Mouse (Mus musculus): ENCODE measurements around the gene Hoxa13. TPM values are rescaled to one million over a fixed set of nuclear protein-coding genes. Genes with fewer than 3 reads are reported as not detected.

Gene Hoxa13
- polyA plus RNA-seq, 1 experiment from 2014 or later, result not detected

DNA sequence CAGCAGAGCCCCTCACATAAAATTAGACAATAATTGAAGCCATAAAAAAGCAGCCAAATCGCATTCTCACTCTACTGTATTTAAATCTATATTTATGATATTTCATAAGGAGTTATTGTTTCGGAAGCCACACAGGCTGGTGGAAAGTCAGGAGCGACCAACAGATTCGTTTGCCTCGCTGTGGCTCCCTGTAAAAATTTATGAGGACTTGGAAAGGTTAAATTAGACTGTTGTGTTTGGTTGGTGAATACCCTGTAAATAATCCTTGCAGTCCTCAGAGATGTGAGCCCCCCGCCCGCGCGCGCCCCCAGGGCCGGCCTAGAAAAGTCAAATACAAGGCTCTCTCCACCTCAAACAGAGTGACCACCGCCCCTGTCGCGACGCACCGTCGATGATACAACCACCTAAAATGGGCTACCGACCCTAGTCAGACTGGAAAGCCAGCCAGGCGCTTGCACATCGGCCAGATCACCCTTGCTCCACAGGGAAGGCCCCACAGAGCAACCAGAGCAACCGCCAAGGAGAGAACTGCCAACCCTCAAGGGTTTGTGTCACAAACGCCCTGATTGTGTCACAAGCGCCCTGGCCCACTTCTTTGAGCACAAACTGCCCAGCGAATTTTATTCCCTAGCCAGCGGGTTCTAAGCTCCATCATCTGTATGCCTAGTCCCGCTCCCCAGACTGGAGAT lies 34.0 kb downstream of the Hoxa13 start:
- Histone ChIP-seq H3K4me1 (peaks cover 19% of the 10 kb centered on the region), H3K27ac (no peak overlapping the region), H3K4me3 (no peak overlapping the region), H3K27me3 (ENCODE audit: insufficient read depth, poor library complexity, severe bottlenecking) (peaks cover 99% of the 10 kb centered on the region), H3K36me3 (no peaks in the 10 kb centered on the region), H3K9me3 (no peaks in the 10 kb centered on the region)
- no peak for DNase-seq (ENCODE audit: low spot score)
- WGBS, result 4% methylated on average over 26 of the region's 26 CpGs

GRCm38 (mm10) chr6:52225612-52226568 lies 34.8 kb downstream of the Hoxa13 start:
- WGBS, result 2% methylated on average over 69 of the region's 69 CpGs
- H3K9me3 ChIP-seq, result no peaks in the 10 kb centered on the region
- no peak overlapping the region for H3K27ac ChIP-seq
- peak overlapping the region; percentile 31; the same call in 1 of the 2 replicates for H3K4me3 ChIP-seq
- H3K36me3 ChIP-seq, result no peaks in the 10 kb centered on the region
- peaks cover 25% of the 10 kb centered on the region for H3K4me1 ChIP-seq
- no peak for DNase-seq (ENCODE audit: low spot score)
- peaks cover 100% of the 10 kb centered on the region for H3K27me3 ChIP-seq (ENCODE audit: insufficient read depth, poor library complexity, severe bottlenecking)

DNA sequence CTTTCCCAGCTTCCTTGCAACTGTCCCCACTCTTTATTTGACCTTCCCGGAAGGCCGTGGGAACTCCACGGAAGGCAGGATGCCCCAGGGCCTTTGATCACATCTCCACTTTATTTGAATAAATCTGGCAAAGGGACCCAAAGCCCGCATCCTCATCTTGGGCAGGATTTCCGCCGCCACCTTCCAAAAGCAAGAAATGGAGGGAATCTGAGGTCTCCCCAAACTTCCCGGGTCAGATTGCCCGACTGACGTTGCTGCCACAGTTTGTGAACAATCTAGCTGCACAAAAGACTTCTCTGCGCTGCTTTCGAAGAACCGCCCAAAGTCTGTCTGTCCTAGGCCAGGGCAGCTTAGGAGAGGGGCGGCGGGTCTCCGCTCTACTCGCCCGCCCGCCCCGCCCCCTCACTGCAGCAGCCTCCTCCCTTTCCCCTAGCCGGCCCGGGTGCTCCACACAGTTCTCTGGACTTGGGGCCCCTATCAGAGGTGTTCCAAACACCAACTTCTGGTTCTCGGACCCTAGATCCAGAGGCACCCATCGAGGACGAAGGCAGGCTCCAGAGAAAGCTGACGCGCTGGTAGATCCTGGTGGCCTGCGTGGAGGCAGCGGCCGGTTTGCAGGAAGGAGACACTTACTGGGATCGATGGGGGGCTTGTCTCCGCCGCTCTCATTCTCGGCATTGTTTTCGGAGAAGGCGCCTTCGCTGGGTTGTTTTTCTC lies 35.6 kb downstream of the Hoxa13 start:
- Histone ChIP-seq H3K4me3 (peak overlapping the region; percentile 31), H3K4me1 (peaks cover 21% of the 10 kb centered on the region), H3K9me3 (no peaks in the 10 kb centered on the region), H3K27ac (no peak overlapping the region), H3K36me3 (no peaks in the 10 kb centered on the region), H3K27me3 (ENCODE audit: insufficient read depth, poor library complexity, severe bottlenecking) (peaks cover 100% of the 10 kb centered on the region)
- WGBS, result 1% methylated on average over 32 of the region's 36 CpGs
- no peak for DNase-seq (ENCODE audit: low spot score)

DNA sequence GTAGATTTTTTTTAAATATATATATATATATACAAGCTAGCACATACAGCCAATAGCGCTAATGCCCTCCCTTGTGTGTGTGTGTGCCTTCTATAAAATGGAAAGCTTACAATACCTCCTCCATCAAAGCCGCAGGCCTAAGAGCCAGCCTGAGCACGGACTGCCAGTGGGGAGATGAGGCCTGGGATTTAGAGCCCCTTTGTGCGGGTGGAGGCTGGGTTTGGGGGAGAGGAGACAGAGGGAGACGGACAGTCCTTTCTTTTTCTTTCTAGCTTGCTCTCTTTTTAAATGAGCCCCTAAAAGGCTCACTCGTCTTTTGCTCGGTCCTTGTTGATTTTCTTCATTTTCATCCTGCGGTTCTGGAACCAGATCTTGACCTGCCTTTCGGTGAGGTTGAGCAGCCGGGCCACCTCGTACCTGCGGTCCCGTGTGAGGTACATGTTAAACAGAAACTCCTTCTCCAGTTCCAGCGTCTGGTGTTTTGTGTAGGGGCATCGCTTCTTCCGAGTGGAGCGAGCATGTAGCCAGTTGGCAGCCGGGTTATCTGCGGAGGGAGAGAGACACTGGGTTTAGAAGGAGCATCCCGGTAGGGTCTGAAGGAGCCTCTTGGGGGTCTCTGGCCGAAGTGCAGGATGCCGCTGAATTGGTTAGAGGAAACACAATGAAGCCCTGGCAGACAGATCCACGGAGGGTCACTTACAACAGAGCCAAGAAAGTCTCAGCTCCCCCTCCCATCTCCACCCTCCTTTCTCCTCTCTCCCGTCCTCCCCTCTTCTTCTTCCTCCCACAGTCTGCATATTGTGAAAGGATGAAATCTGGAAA lies 36.5 kb downstream of the Hoxa13 start:
- 2% methylated on average over 24 of the region's 24 CpGs for WGBS
- Histone ChIP-seq H3K4me3 (peak overlapping the region; percentile 15; the same call in 1 of the 2 replicates), H3K9me3 (no peaks in the 10 kb centered on the region), H3K4me1 (peaks cover 20% of the 10 kb centered on the region), H3K36me3 (no peaks in the 10 kb centered on the region), H3K27me3 (ENCODE audit: insufficient read depth, poor library complexity, severe bottlenecking) (peaks cover 100% of the 10 kb centered on the region), H3K27ac (no peak overlapping the region)
- no peak for DNase-seq (ENCODE audit: low spot score)

DNA sequence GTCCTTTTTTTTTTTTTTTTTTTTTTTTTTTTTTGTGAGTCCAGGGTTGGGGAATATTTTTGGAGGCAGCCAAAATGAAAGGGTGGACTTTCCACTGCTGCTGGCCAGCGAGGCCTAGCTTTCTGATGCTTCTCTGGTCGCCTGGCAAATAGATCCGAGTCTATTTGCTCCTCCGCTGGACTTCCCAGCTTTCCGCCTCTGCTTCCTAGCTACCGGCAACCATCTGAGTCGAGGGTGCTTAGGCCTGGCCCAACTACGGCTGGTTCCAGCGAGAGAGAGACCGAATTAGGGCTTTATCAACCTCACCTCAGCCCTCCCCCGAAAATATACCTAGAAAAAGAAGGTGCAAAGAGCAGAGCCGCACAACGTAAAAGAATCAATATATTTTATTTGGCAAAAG lies 38.0 kb downstream of the Hoxa13 start:
- WGBS, result 9% methylated on average over 13 of the region's 13 CpGs
- no peak overlapping the region for H3K27ac ChIP-seq

DNA sequence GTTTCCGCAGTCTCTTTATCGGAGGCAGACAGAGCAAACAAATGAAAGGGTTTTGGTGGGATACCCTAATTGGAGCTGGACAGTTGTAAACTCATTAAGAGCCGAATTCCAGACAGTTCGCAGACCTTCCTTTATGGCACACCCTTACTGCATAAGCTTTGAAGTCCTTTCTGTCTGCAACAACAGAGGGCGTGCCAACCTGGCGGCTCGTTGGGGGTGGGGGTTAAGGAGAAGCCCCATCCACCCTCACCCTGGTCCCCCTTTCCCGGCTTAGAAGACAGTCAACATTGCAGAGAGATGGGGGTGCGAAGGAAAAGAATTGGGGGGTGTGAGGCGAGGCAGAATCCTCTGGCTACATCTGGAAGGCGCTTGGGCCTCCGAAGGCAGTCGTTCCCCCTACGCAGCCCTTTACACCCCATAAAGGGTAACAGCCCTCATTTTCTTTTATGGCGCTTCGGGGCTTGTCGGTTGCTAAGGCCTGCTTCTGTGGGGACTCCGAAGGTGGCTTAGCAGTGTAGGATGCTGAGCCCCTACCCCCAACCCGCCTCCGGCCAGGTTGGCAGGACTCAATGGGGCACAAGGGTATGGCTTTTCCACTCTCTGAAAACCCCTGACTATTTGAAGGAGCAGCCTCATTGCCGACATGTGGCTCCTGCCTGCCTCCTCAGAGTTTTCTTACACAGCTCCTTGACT lies 38.5 kb downstream of the Hoxa13 start:
- peaks cover 100% of the 10 kb centered on the region for H3K27me3 ChIP-seq (ENCODE audit: insufficient read depth, poor library complexity, severe bottlenecking)
- H3K27ac ChIP-seq, result no peak overlapping the region
- peak overlapping the region; percentile 57 for H3K4me3 ChIP-seq
- WGBS, result 5% methylated on average over 21 of the region's 21 CpGs
- H3K4me1 ChIP-seq, result peaks cover 23% of the 10 kb centered on the region
- no peaks in the 10 kb centered on the region for H3K36me3 ChIP-seq
- no peak for DNase-seq (ENCODE audit: low spot score)
- H3K9me3 ChIP-seq, result no peaks in the 10 kb centered on the region

More for the DNA sequence above, 38.0 kb downstream of the Hoxa13 start:
- Histone ChIP-seq H3K4me1 (peaks cover 17% of the 10 kb centered on the region), H3K4me3 (no peak overlapping the region), H3K27me3 (ENCODE audit: insufficient read depth, poor library complexity, severe bottlenecking) (peaks cover 100% of the 10 kb centered on the region), H3K9me3 (no peaks in the 10 kb centered on the region), H3K36me3 (no peaks in the 10 kb centered on the region)
- DNase-seq (ENCODE audit: low spot score), result no peak

GRCm38 (mm10) chr6:52221337-52221992 lies 39.2 kb downstream of the Hoxa13 start, which contains the start of gene Hoxa7:
TSS of gene Hoxa7 (minus strand) at chr6:52221854.
- Histone ChIP-seq H3K27me3 (ENCODE audit: insufficient read depth, poor library complexity, severe bottlenecking) (peaks cover 100% of the 10 kb centered on the region), H3K4me3 (peak within 1 kb of the TSS; percentile 57), H3K9me3 (no peaks in the 10 kb centered on the region), H3K4me1 (peaks cover 28% of the 10 kb centered on the region), H3K27ac (no peak within 1 kb of the TSS), H3K36me3 (no peaks in the 10 kb centered on the region)
- WGBS, result under 1% methylated on average over 46 of the region's 46 CpGs
- no peak for DNase-seq (ENCODE audit: low spot score)

GRCm38 (mm10) chr6:52220865-52221310 lies 39.8 kb downstream of the Hoxa13 start:
- no peaks in the 10 kb centered on the region for H3K9me3 ChIP-seq
- H3K4me1 ChIP-seq, result peaks cover 27% of the 10 kb centered on the region
- H3K36me3 ChIP-seq, result no peaks in the 10 kb centered on the region
- peaks cover 100% of the 10 kb centered on the region for H3K27me3 ChIP-seq (ENCODE audit: insufficient read depth, poor library complexity, severe bottlenecking)
- no peak for DNase-seq (ENCODE audit: low spot score)
- peak overlapping the region; percentile 57 for H3K4me3 ChIP-seq
- no peak overlapping the region for H3K27ac ChIP-seq
- 6% methylated on average over 12 of the region's 12 CpGs for WGBS

- Histone ChIP-seq H3K4me3 (no peak overlapping the region), H3K4me1 (peaks cover 26% of the 10 kb centered on the region), H3K27me3 (ENCODE audit: insufficient read depth, poor library complexity, severe bottlenecking) (peaks cover 100% of the 10 kb centered on the region), H3K27ac (no peak overlapping the region), H3K9me3 (no peaks in the 10 kb centered on the region), H3K36me3 (no peaks in the 10 kb centered on the region)
- 11% methylated on average over 32 of the region's 32 CpGs for WGBS
- no peak for DNase-seq (ENCODE audit: low spot score)
These were observed 40.4 kb downstream of the Hoxa13 start for GRCm38 (mm10) chr6:52220003-52220864.

- no peak for DNase-seq (ENCODE audit: low spot score)
- H3K36me3 ChIP-seq, result no peaks in the 10 kb centered on the region
- no peak overlapping the region for H3K27ac ChIP-seq
- no peaks in the 10 kb centered on the region for H3K9me3 ChIP-seq
- H3K4me3 ChIP-seq, result no peak overlapping the region
- WGBS, result 20% methylated on average over 9 of the region's 9 CpGs
- peaks cover 26% of the 10 kb centered on the region for H3K4me1 ChIP-seq
- peaks cover 100% of the 10 kb centered on the region for H3K27me3 ChIP-seq (ENCODE audit: insufficient read depth, poor library complexity, severe bottlenecking)
These were observed 41.3 kb downstream of the Hoxa13 start for GRCm38 (mm10) chr6:52219234-52219942.

Data from heart, embryonic 10.5 days (tissue).